Mouse (Mus musculus): Measurements from ENCODE around the gene Plaa.

DNA sequence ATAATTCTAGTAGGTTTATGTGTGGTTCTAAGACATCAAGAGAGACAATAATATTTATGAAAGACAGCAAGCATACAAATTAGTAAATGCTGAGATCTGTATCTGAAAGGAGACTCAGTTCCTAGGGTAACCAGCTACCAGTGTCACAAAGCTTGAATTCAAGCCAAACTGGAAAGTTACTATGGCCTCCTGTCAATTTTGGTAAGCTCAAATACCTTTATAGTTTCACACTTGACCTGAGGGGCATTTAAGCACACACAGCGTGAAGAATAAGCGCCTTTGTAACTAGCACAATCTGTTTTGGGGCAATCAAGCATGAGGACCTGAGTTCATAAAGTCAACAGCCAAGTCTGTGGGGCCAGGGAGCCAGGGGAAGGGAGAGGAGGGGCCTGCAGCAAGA, 43.8 kb downstream of the Plaa start:
- TF ChIP-seq CTCF (IDR thresholded peaks at IDR 0.05; ENCODE audit: control insufficient read depth, insufficient read depth, insufficient read length) (no peak), MYOD1 (IDR thresholded peaks at IDR 0.05; ENCODE audit: control insufficient read depth, insufficient read length, low read depth) (no peak), MAX (IDR thresholded peaks at IDR 0.05) (no peak), USF1 (IDR thresholded peaks at IDR 0.05; ENCODE audit: low read depth) (no peak), CEBPB (IDR thresholded peaks at IDR 0.05; ENCODE audit: low read depth) (no peak)

Data from C2C12 (cell line).